Mouse (Mus musculus): ENCODE measurements at regions not wholly inside any gene's neighbourhood (a gene's known extent, or its start where the extent isn't known, plus 50 kb on each side); places are given as distances from the start of the nearest gene placed in this dataset.

GRCm38 (mm10) chr8:88417307-88418095, 55.5 kb upstream of the Brd7 start:
- WGBS, result 38% methylated on average over 13 of the region's 13 CpGs
- H3K27me3 ChIP-seq, result no peaks in the 10 kb centered on the region
- no peak overlapping the region for H3K4me3 ChIP-seq
- H3K9ac ChIP-seq, result no peak overlapping the region
- H3K36me3 ChIP-seq, result no peaks in the 10 kb centered on the region
- H3K27ac ChIP-seq, result no peak overlapping the region
- H3K4me2 ChIP-seq, result no peak overlapping the region
- no peak for ATAC-seq (ENCODE audit: low FRiP score)
- 0 out of 2 replicates have a peak, but pooled peaks cover 7% of the 10 kb centered on the region for H3K4me1 ChIP-seq (replicated peaks)
- no peaks in the 10 kb centered on the region for H3K9me3 ChIP-seq

GRCm38 (mm10) chr8:88423264-88423663, 61.3 kb upstream of the Brd7 start:
- H3K36me3 ChIP-seq, result no peaks in the 10 kb centered on the region
- H3K27ac ChIP-seq, result no peak overlapping the region
- H3K4me2 ChIP-seq, result no peak overlapping the region
- no peak overlapping the region for H3K4me3 ChIP-seq
- WGBS, result 84% methylated on average over 2 of the region's 2 CpGs
- no peak for ATAC-seq (ENCODE audit: low FRiP score)
- H3K27me3 ChIP-seq, result no peaks in the 10 kb centered on the region
- H3K4me1 ChIP-seq (replicated peaks), result no peaks in the 10 kb centered on the region
- peaks cover 8% of the 10 kb centered on the region for H3K9me3 ChIP-seq
- H3K9ac ChIP-seq, result no peak overlapping the region

- H3K4me2 ChIP-seq, result no peak overlapping the region
- H3K4me1 ChIP-seq (replicated peaks), result no peaks in the 10 kb centered on the region
- ATAC-seq (ENCODE audit: low FRiP score), result no peak
- WGBS, result 83% methylated on average over 5 of the region's 5 CpGs
- no peak overlapping the region for H3K9ac ChIP-seq
- no peaks in the 10 kb centered on the region for H3K36me3 ChIP-seq
- H3K27me3 ChIP-seq, result no peaks in the 10 kb centered on the region
- H3K4me3 ChIP-seq, result no peak overlapping the region
- peaks cover 8% of the 10 kb centered on the region for H3K9me3 ChIP-seq
- H3K27ac ChIP-seq, result no peak overlapping the region
Measured at GRCm38 (mm10) chr8:88428560-88428959, 66.6 kb upstream of the Brd7 start.

- Histone ChIP-seq H3K4me2 (no peak overlapping the region), H3K27me3 (peaks cover 6% of the 10 kb centered on the region; the same call in 1 of the 2 replicates), H3K4me3 (no peak overlapping the region), H3K9me3 (0 out of 2 replicates have a peak, but pooled peaks cover under 1% of the 10 kb centered on the region), H3K4me1 (replicated peaks) (no peaks in the 10 kb centered on the region), H3K27ac (no peak overlapping the region), H3K9ac (no peak overlapping the region), H3K36me3 (no peaks in the 10 kb centered on the region)
- no peak for ATAC-seq (ENCODE audit: low FRiP score)
- 81% methylated on average over 6 of the region's 6 CpGs for WGBS
Measured at GRCm38 (mm10) chr8:88431389-88431788, 69.4 kb upstream of the Brd7 start.

- H3K27me3 ChIP-seq, result peaks cover 28% of the 10 kb centered on the region
- H3K27ac ChIP-seq, result no peak overlapping the region
- H3K9ac ChIP-seq, result no peak overlapping the region
- H3K9me3 ChIP-seq, result no peaks in the 10 kb centered on the region
- no peaks in the 10 kb centered on the region for H3K36me3 ChIP-seq
- no peak for ATAC-seq (ENCODE audit: low FRiP score)
- WGBS, result 85% methylated on average over 2 of the region's 2 CpGs
- H3K4me1 ChIP-seq (replicated peaks), result peaks cover 11% of the 10 kb centered on the region
- H3K4me2 ChIP-seq, result no peak overlapping the region
- no peak overlapping the region for H3K4me3 ChIP-seq
Measured at GRCm38 (mm10) chr8:88435686-88436085, 73.7 kb upstream of the Brd7 start.

GRCm38 (mm10) chr8:88440219-88440618, 78.2 kb upstream of the Brd7 start:
- Histone ChIP-seq H3K36me3 (no peaks in the 10 kb centered on the region), H3K4me2 (no peak overlapping the region), H3K27me3 (peaks cover 29% of the 10 kb centered on the region), H3K27ac (no peak overlapping the region), H3K9ac (no peak overlapping the region), H3K4me1 (replicated peaks) (peaks cover 11% of the 10 kb centered on the region), H3K9me3 (no peaks in the 10 kb centered on the region), H3K4me3 (no peak overlapping the region)
- WGBS, result 88% methylated on average over 15 of the region's 15 CpGs
- ATAC-seq (ENCODE audit: low FRiP score), result no peak

GRCm38 (mm10) chr8:88443397-88443796, 77.8 kb upstream of the Nkd1 start:
- Histone ChIP-seq H3K36me3 (no peaks in the 10 kb centered on the region), H3K4me2 (no peak overlapping the region), H3K4me1 (replicated peaks) (peaks cover 16% of the 10 kb centered on the region), H3K27ac (no peak overlapping the region), H3K4me3 (no peak overlapping the region), H3K27me3 (peaks cover 16% of the 10 kb centered on the region), H3K9me3 (no peaks in the 10 kb centered on the region), H3K9ac (no peak overlapping the region)
- ATAC-seq (ENCODE audit: low FRiP score), result no peak
- 52% methylated on average over 1 of the region's 1 CpGs for WGBS

GRCm38 (mm10) chr8:88447406-88447805, 73.7 kb upstream of the Nkd1 start:
- H3K27ac ChIP-seq, result peak overlapping the region; percentile 58
- peaks cover 34% of the 10 kb centered on the region for H3K27me3 ChIP-seq
- WGBS, result 39% methylated on average over 6 of the region's 6 CpGs
- H3K36me3 ChIP-seq, result no peaks in the 10 kb centered on the region
- H3K4me1 ChIP-seq (replicated peaks), result peaks cover 51% of the 10 kb centered on the region
- no peak overlapping the region for H3K4me2 ChIP-seq
- no peaks in the 10 kb centered on the region for H3K9me3 ChIP-seq
- ATAC-seq (ENCODE audit: low FRiP score), result peak; percentile 23; the same call in 1 of the 2 replicates
- H3K9ac ChIP-seq, result no peak overlapping the region
- H3K4me3 ChIP-seq, result no peak overlapping the region

- H3K4me1 ChIP-seq (replicated peaks), result peaks cover 54% of the 10 kb centered on the region
- 53% methylated on average over 8 of the region's 9 CpGs for WGBS
- peak overlapping the region; percentile 58 for H3K27ac ChIP-seq
Measured at GRCm38 (mm10) chr8:88447844-88448535, 73.2 kb upstream of the Nkd1 start.

GRCm38 (mm10) chr8:88449001-88449400, 72.2 kb upstream of the Nkd1 start:
- H3K36me3 ChIP-seq, result no peaks in the 10 kb centered on the region
- ATAC-seq (ENCODE audit: low FRiP score), result no peak
- peaks cover 62% of the 10 kb centered on the region for H3K4me1 ChIP-seq (replicated peaks)
- 91% methylated on average over 9 of the region's 9 CpGs for WGBS
- 0 out of 2 replicates have a peak overlapping the region, but pooled peaks have one; percentile 13 for H3K9ac ChIP-seq
- H3K27ac ChIP-seq, result no peak overlapping the region
- no peak overlapping the region for H3K4me3 ChIP-seq
- peaks cover 47% of the 10 kb centered on the region for H3K27me3 ChIP-seq
- H3K4me2 ChIP-seq, result no peak overlapping the region
- H3K9me3 ChIP-seq, result no peaks in the 10 kb centered on the region

More at GRCm38 (mm10) chr8:88447844-88448535, 73.2 kb upstream of the Nkd1 start:
- Histone ChIP-seq H3K9ac (no peak overlapping the region), H3K4me3 (no peak overlapping the region), H3K9me3 (no peaks in the 10 kb centered on the region), H3K27me3 (peaks cover 39% of the 10 kb centered on the region), H3K4me2 (no peak overlapping the region), H3K36me3 (no peaks in the 10 kb centered on the region)
- ATAC-seq (ENCODE audit: low FRiP score), result no peak

- 0 out of 2 replicates have a peak overlapping the region, but pooled peaks have one; percentile 13 for H3K9ac ChIP-seq
- H3K27ac ChIP-seq, result no peak overlapping the region
- peaks cover 66% of the 10 kb centered on the region for H3K4me1 ChIP-seq (replicated peaks)
- H3K9me3 ChIP-seq, result no peaks in the 10 kb centered on the region
- no peak overlapping the region for H3K4me2 ChIP-seq
- H3K36me3 ChIP-seq, result no peaks in the 10 kb centered on the region
- 64% methylated on average over 5 of the region's 5 CpGs for WGBS
- no peak for ATAC-seq (ENCODE audit: low FRiP score)
- H3K4me3 ChIP-seq, result no peak overlapping the region
- peaks cover 47% of the 10 kb centered on the region for H3K27me3 ChIP-seq
Measured at GRCm38 (mm10) chr8:88449534-88449933, 71.6 kb upstream of the Nkd1 start.

- no peaks in the 10 kb centered on the region for H3K36me3 ChIP-seq
- peaks cover 53% of the 10 kb centered on the region for H3K27me3 ChIP-seq
- H3K4me3 ChIP-seq, result no peak overlapping the region
- peak overlapping the region; percentile 26 for H3K4me2 ChIP-seq
- peak overlapping the region; percentile 24; the same call in 1 of the 2 replicates for H3K9ac ChIP-seq
- ATAC-seq (ENCODE audit: low FRiP score), result no peak
- 5% methylated on average over 26 of the region's 26 CpGs for WGBS
- H3K9me3 ChIP-seq, result no peaks in the 10 kb centered on the region
- no peak overlapping the region for H3K27ac ChIP-seq
- peaks cover 77% of the 10 kb centered on the region for H3K4me1 ChIP-seq (replicated peaks)
Measured at GRCm38 (mm10) chr8:88450864-88451657, 70.1 kb upstream of the Nkd1 start.

All from hindbrain, embryonic 13.5 days (tissue).